Mouse (Mus musculus): ENCODE measurements at regions not wholly inside any gene's neighbourhood (a gene's known extent, or its start where the extent isn't known, plus 50 kb on each side); places are given as distances from the start of the nearest gene placed in this dataset.

GRCm38 (mm10) chr8:91872278-91873115 lies 70.6 kb upstream of the Irx3 start:
- DNase-seq, result peak; percentile 23

DNA sequence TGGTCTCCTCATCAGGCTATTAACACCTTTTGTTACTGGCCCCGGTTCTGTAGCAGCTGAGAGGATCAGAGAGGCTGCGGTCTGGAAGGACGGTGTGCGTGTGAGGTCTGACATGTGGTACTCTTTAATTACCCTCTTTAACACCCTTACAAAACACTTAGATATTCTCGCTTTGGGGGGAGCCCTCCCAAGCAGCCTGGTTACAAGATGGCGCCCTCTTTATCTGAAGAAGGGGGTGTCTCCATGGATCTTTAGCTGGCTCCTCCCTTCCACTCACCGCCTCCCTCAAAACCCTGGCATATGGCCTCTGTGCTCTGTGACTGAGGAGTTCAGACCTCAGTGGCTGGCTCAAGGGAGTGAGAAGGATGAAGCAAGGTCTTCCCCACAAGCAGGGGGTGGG lies 65.2 kb upstream of the Irx3 start:
- no peak for DNase-seq

GRCm38 (mm10) chr8:91866076-91866475 lies 64.2 kb upstream of the Irx3 start:
- DNase-seq, result no peak

DNA sequence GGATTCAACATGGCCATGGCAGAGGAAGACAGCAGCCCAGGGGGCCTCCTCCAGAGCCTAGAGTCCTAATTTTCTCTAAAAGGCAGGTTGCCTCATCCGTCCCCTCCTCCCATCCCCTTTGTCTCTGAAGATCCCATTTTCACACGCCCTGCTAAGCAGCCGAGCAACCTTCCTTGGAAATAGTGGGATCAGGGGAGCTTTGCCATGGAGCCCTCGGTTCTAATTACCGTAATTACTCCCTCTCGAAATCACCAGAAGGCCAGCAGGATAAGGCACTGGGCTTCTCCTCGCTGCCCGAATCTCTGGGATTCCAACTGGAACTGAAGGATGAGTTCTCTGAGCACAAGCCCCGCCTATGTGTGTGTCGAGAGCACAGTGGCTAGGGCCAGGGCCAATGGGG lies 63.5 kb upstream of the Irx3 start:
- no peak for DNase-seq

DNA sequence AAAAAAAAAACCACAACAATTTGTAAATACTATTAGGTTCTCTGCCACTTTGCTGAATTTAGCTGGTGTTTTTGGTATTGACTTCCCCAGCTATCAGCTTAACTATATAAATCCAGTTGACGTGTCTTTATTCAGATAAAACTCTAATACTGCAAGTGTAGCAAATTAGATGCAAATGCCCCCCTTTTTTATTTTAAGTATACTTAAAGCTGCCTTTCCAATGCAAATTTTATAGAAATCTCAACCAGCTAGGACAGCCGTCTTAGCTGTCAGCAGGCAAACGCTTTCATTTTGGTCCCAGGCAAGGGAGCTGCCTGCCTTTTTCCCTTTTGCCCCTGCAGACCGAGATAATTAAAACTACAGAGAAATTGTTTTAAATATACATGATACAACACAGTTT lies 61.6 kb upstream of the Irx3 start:
- no peak for DNase-seq

GRCm38 (mm10) chr8:91855881-91856280 lies 54.0 kb upstream of the Irx3 start:
- no peak for DNase-seq

DNA sequence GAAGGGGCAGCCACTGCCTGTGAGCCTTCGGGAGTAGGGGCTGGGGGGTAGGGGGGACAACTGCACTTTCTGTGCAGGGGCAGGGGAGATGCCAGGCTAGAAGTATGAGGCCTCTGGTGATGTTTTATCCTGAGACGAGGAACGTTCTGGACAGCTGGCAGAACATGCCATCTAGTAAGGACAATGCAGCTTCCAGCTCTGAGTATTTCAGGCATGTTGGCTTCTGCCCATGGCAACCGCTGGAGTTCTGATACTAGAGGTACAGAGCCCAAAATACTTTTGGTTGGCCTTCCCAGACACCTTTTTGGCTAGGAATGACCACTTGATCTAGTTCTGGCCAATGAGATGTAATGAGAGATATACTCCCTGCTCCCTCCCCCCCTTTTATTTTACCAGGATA lies 52.5 kb upstream of the Irx3 start:
- DNase-seq, result no peak

- DNase-seq, result no peak
These were observed 51.9 kb upstream of the Irx3 start for GRCm38 (mm10) chr8:91853803-91854202.

- DNase-seq, result no peak
These were observed 51.5 kb upstream of the Irx3 start for GRCm38 (mm10) chr8:91853336-91853735.
